Mouse (Mus musculus) MEL (cell line): ENCODE results near the gene Ace3. TPM values are rescaled to one million over a fixed set of nuclear protein-coding genes. Genes with fewer than 3 reads are reported as not detected.

Source experiments
- DNase-seq: peaks from one replicate; pipeline ENCODE4 v3.0.0; 2011; ENCODE audit warnings: low read depth, low spot score
- H3K27ac ChIP-seq: 2 replicates; pipeline ENCODE4 v1.5.1; 2012; ENCODE audit warnings: low read depth, mild to moderate bottlenecking, control low read depth, low read length, moderate library complexity; ENCODE audit not compliant: control insufficient read depth
- H3K27me3 ChIP-seq, 2 experiments: fragments of 150-350 bp in 1 of 2; sonication (generic) in 1 of 2; 2 replicates each; pipeline ENCODE4 v1.6.1; 2012; ENCODE audit warnings: low read length in 2 of 2, mild to moderate bottlenecking in 2 of 2, improper control_type of control experiment in 1 of 2, moderate library complexity in 1 of 2; ENCODE audit not compliant: insufficient read depth in 2 of 2, control insufficient read depth in 1 of 2
- H3K36me3 ChIP-seq, 2 experiments: 2 replicates each; pipeline ENCODE4 v1.6.1; 2012 to 2014; ENCODE audit warnings: low read length in 2 of 2, improper control_type of control experiment in 1 of 2, inconsistent platforms in 1 of 2, mild to moderate bottlenecking in 1 of 2; ENCODE audit not compliant: insufficient read depth in 2 of 2, control insufficient read depth in 1 of 2
- H3K4me1 ChIP-seq, 2 experiments: fragments of 150-350 bp in 1 of 2; sonication (generic) in 1 of 2; 2 replicates each; pipeline ENCODE4 v1.6.1; 2012; ENCODE audit warnings: low read length in 2 of 2, improper control_type of control experiment in 1 of 2, mild to moderate bottlenecking in 1 of 2; ENCODE audit not compliant: insufficient read depth in 2 of 2, control insufficient read depth in 1 of 2
- H3K4me3 ChIP-seq, 2 experiments: fragments of 150-350 bp in 1 of 2; sonication (generic) in 1 of 2; 2 replicates each; pipeline ENCODE4 v1.5.1; 2012; ENCODE audit warnings: low read depth in 2 of 2, low read length in 2 of 2, mild to moderate bottlenecking in 2 of 2, moderate library complexity in 2 of 2, control low read depth in 1 of 2, improper control_type of control experiment in 1 of 2; ENCODE audit not compliant: control insufficient read depth in 1 of 2, insufficient read depth in 1 of 2
- H3K79me2 ChIP-seq: 2 replicates; pipeline ENCODE4 v1.6.1; 2012; ENCODE audit warnings: mild to moderate bottlenecking, low read length, moderate library complexity; ENCODE audit not compliant: control insufficient read depth, poor library complexity, insufficient read depth
- H3K9ac ChIP-seq: 2 replicates; pipeline ENCODE4 v1.6.1; 2012; ENCODE audit warnings: low read depth, mild to moderate bottlenecking, control low read depth, low read length, moderate library complexity; ENCODE audit not compliant: control insufficient read depth, poor library complexity, severe bottlenecking
- H3K9me3 ChIP-seq: fragments of 150-350 bp; sonication (generic); replicated peaks from 2 replicates; pipeline ENCODE4 v1.6.1; 2012; ENCODE audit warnings: mild to moderate bottlenecking, low read length, improper control_type of control experiment, moderate library complexity; ENCODE audit not compliant: insufficient read depth
- CTCF ChIP-seq, 3 experiments: IDR thresholded peaks in 2 of 3; conservative IDR thresholded peaks in 1 of 3; 2 replicates each; pipeline ENCODE4 v1.5.1; 2011 to 2012; ENCODE audit warnings: low read length in 3 of 3, low read depth in 2 of 3, mild to moderate bottlenecking in 2 of 3, improper control_type of control experiment in 1 of 3, inconsistent platforms in 1 of 3, mixed read lengths in 1 of 3, moderate library complexity in 1 of 3; ENCODE audit not compliant: control insufficient read depth in 1 of 3, insufficient read depth in 1 of 3, poor library complexity in 1 of 3, severe bottlenecking in 1 of 3
- HCFC1 ChIP-seq: IDR thresholded peaks from 2 replicates; pipeline ENCODE4 v1.6.1; 2012; ENCODE audit warnings: low read depth, mild to moderate bottlenecking, inconsistent platforms, low read length, improper control_type of control experiment, moderate library complexity
- JUND ChIP-seq: IDR thresholded peaks from 2 replicates; pipeline ENCODE4 v1.6.1; 2011; ENCODE audit warnings: low read depth, mild to moderate bottlenecking, improper control_type of control experiment, low read length
- KAT2A ChIP-seq: conservative IDR thresholded peaks from 2 replicates; pipeline ENCODE4 v1.6.1; 2012; ENCODE audit warnings: low read depth, low read length, improper control_type of control experiment, inconsistent platforms
- MAX ChIP-seq: IDR thresholded peaks from 2 replicates; pipeline ENCODE4 v1.6.1; 2011; ENCODE audit warnings: low read length, improper control_type of control experiment
- MYB ChIP-seq: IDR thresholded peaks from 2 replicates; pipeline ENCODE4 v1.6.1; 2011; ENCODE audit warnings: mild to moderate bottlenecking, low read depth, low read length, improper control_type of control experiment
- MYC ChIP-seq: IDR thresholded peaks from 2 replicates; pipeline ENCODE4 v1.6.1; 2011; ENCODE audit warnings: low read depth, mild to moderate bottlenecking, low read length, improper control_type of control experiment, moderate library complexity
- NRF1 ChIP-seq: IDR thresholded peaks from 2 replicates; pipeline ENCODE4 v1.6.1; 2014; ENCODE audit warnings: low read depth, mild to moderate bottlenecking, inconsistent platforms, low read length, improper control_type of control experiment, moderate library complexity; ENCODE audit not compliant: poor library complexity, insufficient read depth, severe bottlenecking
- POLR2AphosphoS2 ChIP-seq: IDR thresholded peaks from 2 replicates; pipeline ENCODE4 v1.6.1; 2011; ENCODE audit warnings: low read length, improper control_type of control experiment
- POLR2AphosphoS5 ChIP-seq: IDR thresholded peaks from 2 replicates; pipeline ENCODE4 v1.6.1; 2012; ENCODE audit warnings: low read depth, borderline replicate concordance, mild to moderate bottlenecking, inconsistent platforms, low read length, moderate library complexity, mixed read lengths
- RAD21 ChIP-seq: IDR thresholded peaks from 2 replicates; pipeline ENCODE4 v1.6.1; 2011; ENCODE audit warnings: mild to moderate bottlenecking, low read depth, low read length, improper control_type of control experiment
- RCOR1 ChIP-seq: IDR thresholded peaks from 2 replicates; pipeline ENCODE4 v1.6.1; 2012; ENCODE audit warnings: low read depth, mild to moderate bottlenecking, inconsistent platforms, low read length, improper control_type of control experiment
- SIN3A ChIP-seq: IDR thresholded peaks from 2 replicates; pipeline ENCODE4 v1.6.1; 2012; ENCODE audit warnings: low read length, improper control_type of control experiment, inconsistent platforms
- SMC3 ChIP-seq: IDR thresholded peaks from 2 replicates; pipeline ENCODE4 v1.6.1; 2011; ENCODE audit warnings: low read depth, low read length, improper control_type of control experiment
- TAL1 ChIP-seq: IDR thresholded peaks from 2 replicates; pipeline ENCODE4 v1.6.1; 2012; ENCODE audit warnings: mild to moderate bottlenecking, inconsistent platforms, low read length, moderate library complexity, mixed read lengths
- TBP ChIP-seq: IDR thresholded peaks from 2 replicates; pipeline ENCODE4 v1.8.0; 2011; ENCODE audit warnings: low read depth, low read length, improper control_type of control experiment
- TCF12 ChIP-seq: IDR thresholded peaks from 2 replicates; pipeline ENCODE4 v1.6.1; 2014; ENCODE audit warnings: low read depth, mild to moderate bottlenecking, inconsistent platforms, low read length, improper control_type of control experiment, moderate library complexity
- ZC3H11A ChIP-seq: IDR thresholded peaks from 2 replicates; pipeline ENCODE4 v1.6.1; 2012; ENCODE audit warnings: low read depth, mild to moderate bottlenecking, inconsistent platforms, low read length, improper control_type of control experiment
- ZKSCAN1 ChIP-seq: IDR thresholded peaks from 2 replicates; pipeline ENCODE4 v1.6.1; 2012; ENCODE audit warnings: low read depth, mild to moderate bottlenecking, inconsistent platforms, low read length, improper control_type of control experiment, moderate library complexity
- ZNF384 ChIP-seq: IDR thresholded peaks from 2 replicates; pipeline ENCODE4 v1.6.1; 2012; ENCODE audit warnings: low read depth, mild to moderate bottlenecking, inconsistent platforms, low read length, improper control_type of control experiment
- polyA plus RNA-seq, 2 experiments: library from polyadenylated mRNA; stranded (reverse) in 1 of 2; unstranded in 1 of 2; fragments of >175 nt in 1 of 2; fragments of >200 nt in 1 of 2; gene quantifications; 2 replicates each; pipeline versions ENCODE4 v1.2.1 to v1.2.4; 2012; ENCODE audit warnings: low replicate concordance in 2 of 2, low read depth in 1 of 2; ENCODE audit not compliant: insufficient read length in 2 of 2, insufficient read depth in 1 of 2, missing spikeins in 1 of 2
- total RNA-seq: library from RNA; depleted of rRNA; stranded (reverse); fragments of 300-350 nt; gene quantifications from 2 replicates; pipeline ENCODE4 v1.2.3, GENCODE M21; 2012

Gene Ace3
- total and polyA plus RNA-seq, 3 experiments = not detected

DNA sequence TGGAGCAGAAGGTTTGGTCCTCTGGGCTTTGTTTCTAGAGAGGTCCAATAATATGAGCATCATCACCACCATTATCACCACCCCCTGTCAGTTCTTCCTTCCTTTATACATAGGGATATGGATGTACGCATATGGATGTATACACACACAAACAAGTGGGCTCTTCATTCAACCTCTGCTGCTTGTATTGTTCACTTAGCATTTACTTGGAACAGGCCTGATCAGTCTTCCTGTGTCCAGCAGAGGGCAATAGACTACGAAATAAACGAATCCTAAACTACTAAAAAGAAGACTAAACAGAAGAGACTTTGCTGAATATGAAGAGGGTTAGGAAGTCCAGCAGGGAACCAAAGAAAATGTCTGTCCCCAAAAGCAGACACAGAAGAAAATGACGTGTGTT is 7.2 kb downstream of the Ace3 start:
- Histone ChIP-seq H3K9me3 (no peaks in the 10 kb centered on the region), H3K79me2 (no peaks in the 10 kb centered on the region), H3K4me1 (0 out of 4 replicates have a peak, but pooled peaks cover 0 to 4% of the 10 kb centered on the region in 2 experiments), H3K27ac (no peak overlapping the region), H3K36me3 (no peaks in the 10 kb centered on the region), H3K9ac (no peak overlapping the region), H3K4me3 (no peak overlapping the region), H3K27me3 (peaks cover 0 to 6% of the 10 kb centered on the region in 2 experiments)
- no peak for TF ChIP-seq ZKSCAN1
- no peak for TF ChIP-seq TAL1
- TF ChIP-seq SIN3A = peak; percentile 49; the same call in 1 of the 2 replicates
- peak; percentile 23 to 81 (median 68); a peak in 5 of 6 replicates for TF ChIP-seq CTCF (IDR thresholded peaks at IDR 0.05 in 2 of 3, conservative IDR thresholded peaks at IDR 0.05 in 1 of 3; ENCODE audit: control insufficient read depth in 1 of 3, insufficient read depth in 1 of 3, low read depth in 2 of 3, low read length in 3 of 3, poor library complexity in 1 of 3, severe bottlenecking in 1 of 3)
- 0 out of 2 replicates have a peak, but pooled peaks have one; percentile 15 for TF ChIP-seq MYC
- peak; percentile 85 for TF ChIP-seq ZC3H11A
- no peak for TF ChIP-seq POLR2AphosphoS5
- 0 out of 2 replicates have a peak, but pooled peaks have one; percentile 17 for TF ChIP-seq TBP
- TF ChIP-seq SMC3 = peak; percentile 86
- TF ChIP-seq RAD21 = peak; percentile 79
- TF ChIP-seq HCFC1 = no peak
- peak; percentile 75 for DNase-seq

DNA sequence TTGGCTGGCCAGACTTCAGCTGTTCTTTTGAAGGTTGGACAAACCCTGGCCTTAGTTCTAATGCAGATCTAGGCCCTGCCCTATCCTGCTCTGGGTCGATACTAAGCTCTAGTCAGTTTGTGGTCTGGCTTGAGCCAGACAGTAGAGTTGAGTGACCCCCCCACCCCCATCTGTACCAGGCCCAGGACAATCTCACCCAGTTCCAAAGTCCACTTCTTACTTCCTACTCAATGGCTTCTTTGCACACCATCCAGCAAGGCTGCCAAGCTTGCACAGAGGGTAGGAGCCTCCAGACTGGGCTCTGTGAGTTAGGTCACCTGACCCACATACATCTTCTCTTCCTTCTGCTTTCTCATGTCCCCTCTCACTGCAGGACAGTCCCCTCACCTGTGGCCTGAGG is 10.1 kb downstream of the Ace3 start:
- no peak overlapping the region for H3K27ac ChIP-seq
- H3K4me3 ChIP-seq = no peak overlapping the region
- no peaks in the 10 kb centered on the region for H3K9me3 ChIP-seq
- H3K79me2 ChIP-seq = no peaks in the 10 kb centered on the region
- H3K36me3 ChIP-seq = no peaks in the 10 kb centered on the region
- H3K4me1 ChIP-seq = 0 out of 4 replicates have a peak, but pooled peaks cover 0 to 6% of the 10 kb centered on the region in 2 experiments
- no peaks in the 10 kb centered on the region; a peak in 1 of 4 replicates for H3K27me3 ChIP-seq
- no peak overlapping the region for H3K9ac ChIP-seq
- DNase-seq = no peak
- TF ChIP-seq NRF1 (no peak), RCOR1 (no peak), JUND (no peak), SMC3 (no peak), POLR2AphosphoS5 (no peak), ZKSCAN1 (no peak), KAT2A (no peak)
- TF ChIP-seq, all 39 proteins: peak for 0

DNA sequence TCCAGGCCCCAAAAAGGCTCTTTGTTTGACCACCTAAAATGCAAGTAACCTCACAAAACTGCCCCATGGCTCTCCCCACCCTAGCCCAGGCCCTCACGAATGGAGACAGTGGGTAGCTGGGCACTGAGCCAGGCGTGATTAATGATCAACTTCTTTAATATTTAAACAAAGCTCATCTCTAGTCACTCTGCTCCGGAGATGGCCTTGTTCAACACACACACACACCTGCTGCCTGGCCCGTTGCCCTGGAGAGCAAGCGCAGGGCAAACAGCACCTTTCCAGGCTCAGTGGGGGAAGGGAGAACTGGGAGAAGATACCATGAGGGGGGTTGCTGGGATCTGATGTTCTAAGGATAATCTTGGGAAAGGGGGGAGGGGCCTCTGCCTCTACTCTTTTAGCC is 11.5 kb downstream of the Ace3 start:
- TF ChIP-seq MAX (no peak), MYC (no peak), ZNF384 (no peak), NRF1 (no peak), TCF12 (no peak), POLR2AphosphoS2 (no peak), ZC3H11A (no peak), MYB (no peak)
- H3K4me3 ChIP-seq = no peak overlapping the region
- no peaks in the 10 kb centered on the region for H3K79me2 ChIP-seq
- H3K9me3 ChIP-seq = no peaks in the 10 kb centered on the region
- H3K4me1 ChIP-seq = 0 out of 4 replicates have a peak, but pooled peaks cover 0 to 6% of the 10 kb centered on the region in 2 experiments
- H3K9ac ChIP-seq = no peak overlapping the region
- no peak overlapping the region for H3K27ac ChIP-seq
- no peak for DNase-seq
- peaks cover 0 to 11% of the 10 kb centered on the region in 2 experiments; a peak in 3 of 4 replicates for H3K27me3 ChIP-seq
- no peaks in the 10 kb centered on the region for H3K36me3 ChIP-seq
